Mouse (Mus musculus): ENCODE measurements around the gene Vps52. TPM values are rescaled to one million over a fixed set of nuclear protein-coding genes. Genes with fewer than 3 reads are reported as not detected.
"Not testable (repeated sequence)": the region's sequence is repeated elsewhere in the genome, so short reads cannot be mapped to it uniquely, and the experiment has no call there.

Vps52 gene
- polyA plus RNA-seq, 1 experiment from 2014 or later: 63.2 TPM

DNA sequence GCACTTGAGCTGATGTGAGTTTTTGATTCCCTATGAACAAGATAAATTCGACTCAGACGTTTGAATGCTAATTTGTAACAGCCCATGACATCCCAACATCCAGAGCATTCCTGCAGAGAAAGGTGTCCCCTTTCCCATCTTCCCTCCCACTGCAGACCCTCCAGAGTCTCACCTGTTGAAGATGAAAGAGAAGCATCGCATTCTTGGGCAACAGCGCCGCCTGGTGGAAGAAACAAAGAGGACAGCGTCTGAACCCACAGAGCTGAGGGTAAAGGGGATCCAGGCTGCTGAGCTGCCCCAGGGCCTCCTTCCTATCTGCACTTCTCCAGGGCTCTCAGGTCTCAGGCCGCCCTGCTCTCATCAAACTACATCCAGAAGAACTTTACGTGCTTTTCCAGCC lies 26.5 kb downstream of the Vps52 start:
- not testable (repeated sequence) for H3K9me3 ChIP-seq (ENCODE audit: control insufficient read depth, low read length); H3K4me1 ChIP-seq (ENCODE audit: control insufficient read depth, insufficient read depth, low read length); ATAC-seq (ENCODE audit: low FRiP score, low TSS enrichment); H3K9ac ChIP-seq (replicated peaks; ENCODE audit: low read length); H3K27ac ChIP-seq (replicated peaks; ENCODE audit: low read depth, low read length); H3K36me3 ChIP-seq (ENCODE audit: control insufficient read depth, insufficient read depth, low read length)
- 11% methylated on average over 8 of the region's 8 CpGs for WGBS
- peak; percentile 79 for DNase-seq
- peak overlapping the region; percentile 45 for H3K4me3 ChIP-seq (replicated peaks; ENCODE audit: low read depth, low read length)
- H3K27me3 ChIP-seq (ENCODE audit: control insufficient read depth, insufficient read depth, low read length): peaks cover 31% of the 10 kb centered on the region
- H3K4me2 ChIP-seq (ENCODE audit: low read length): peak overlapping the region; percentile 59

DNA sequence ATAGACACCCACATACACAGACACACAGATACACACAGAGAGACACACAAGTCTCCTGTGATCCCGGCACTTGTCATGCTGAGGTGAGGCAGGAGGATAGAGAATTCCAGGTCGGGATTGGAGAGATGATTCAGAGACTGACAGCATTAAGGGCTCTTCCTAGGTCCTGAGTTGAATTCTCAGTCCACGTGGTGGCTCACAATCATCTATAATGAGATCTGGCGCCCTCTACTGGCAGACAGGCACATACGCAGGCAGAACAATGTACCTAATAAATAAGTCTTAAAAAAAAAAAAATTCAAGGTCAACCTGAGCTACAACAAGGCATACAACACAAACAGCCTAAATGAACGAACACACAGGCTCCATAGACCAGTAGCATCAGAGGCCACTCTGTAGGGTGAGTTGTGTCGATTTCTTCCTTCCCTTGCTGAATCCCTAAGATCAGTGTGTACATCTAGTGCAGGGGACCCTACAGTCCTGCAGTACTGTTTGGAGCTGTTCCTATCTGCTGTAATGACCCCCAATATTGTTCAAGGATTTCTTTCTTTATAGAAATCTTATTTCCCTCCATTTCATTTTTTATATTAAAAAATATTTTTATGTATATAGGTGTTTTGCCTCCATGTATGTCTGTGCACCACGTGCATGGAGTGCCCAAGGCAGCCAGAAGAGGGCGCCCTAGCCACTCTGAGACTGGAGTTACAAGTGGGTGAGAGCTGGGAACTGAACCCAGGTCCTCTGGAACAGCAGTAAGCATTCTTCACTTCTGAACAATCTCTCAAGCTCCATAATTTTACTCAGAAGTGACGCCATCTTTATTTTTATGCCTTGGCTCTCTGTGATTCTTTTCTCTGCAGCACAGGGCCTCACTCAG lies 36.4 kb downstream of the Vps52 start:
- Histone ChIP-seq H3K4me1 (ENCODE audit: control insufficient read depth, insufficient read depth, low read length) (no peaks in the 10 kb centered on the region), H3K36me3 (ENCODE audit: control insufficient read depth, insufficient read depth, low read length) (no peaks in the 10 kb centered on the region), H3K9me3 (ENCODE audit: control insufficient read depth, low read length) (no peaks in the 10 kb centered on the region), H3K9ac (replicated peaks; ENCODE audit: low read length) (no peak overlapping the region), H3K4me3 (replicated peaks; ENCODE audit: low read depth, low read length) (no peak overlapping the region), H3K27ac (replicated peaks; ENCODE audit: low read depth, low read length) (no peak overlapping the region), H3K27me3 (ENCODE audit: control insufficient read depth, insufficient read depth, low read length) (no peaks in the 10 kb centered on the region), H3K4me2 (ENCODE audit: low read length) (no peak overlapping the region)
- ATAC-seq (ENCODE audit: low FRiP score, low TSS enrichment) (no peak), DNase-seq (peak; percentile 92)
- WGBS: 33% methylated on average over 10 of the region's 10 CpGs

DNA sequence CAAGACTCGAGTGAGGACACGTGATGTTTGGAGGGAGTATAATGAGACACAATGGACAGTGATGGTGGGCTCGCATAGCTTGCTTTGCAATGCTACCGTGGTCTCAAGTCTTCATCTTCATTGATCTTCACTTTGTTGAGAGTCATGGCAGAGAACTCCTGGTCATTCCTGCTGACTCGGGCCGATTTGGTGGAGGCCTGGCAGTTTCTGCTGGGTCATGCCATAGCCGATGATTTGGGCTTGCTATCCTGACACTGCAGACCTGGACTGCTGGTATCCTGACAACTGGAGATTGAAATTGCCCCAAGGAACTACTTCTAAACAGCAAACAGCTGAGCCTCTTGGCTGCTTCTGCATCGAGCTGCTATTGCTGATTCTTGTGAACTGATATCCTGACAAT lies 39.3 kb downstream of the Vps52 start:
- no peak overlapping the region for H3K4me2 ChIP-seq (ENCODE audit: low read length)
- H3K27ac ChIP-seq (replicated peaks; ENCODE audit: low read depth, low read length): no peak overlapping the region
- no peak for DNase-seq
- H3K27me3 ChIP-seq (ENCODE audit: control insufficient read depth, insufficient read depth, low read length): peaks cover 9% of the 10 kb centered on the region; the same call in 1 of the 2 replicates
- H3K36me3 ChIP-seq (ENCODE audit: control insufficient read depth, insufficient read depth, low read length): no peaks in the 10 kb centered on the region
- WGBS: 91% methylated on average over 8 of the region's 8 CpGs
- no peak for ATAC-seq (ENCODE audit: low FRiP score, low TSS enrichment)
- H3K9ac ChIP-seq (replicated peaks; ENCODE audit: low read length): no peak overlapping the region
- peaks cover 1% of the 10 kb centered on the region; the same call in 1 of the 2 replicates for H3K4me1 ChIP-seq (ENCODE audit: control insufficient read depth, insufficient read depth, low read length)
- H3K4me3 ChIP-seq (replicated peaks; ENCODE audit: low read depth, low read length): no peak overlapping the region
- no peaks in the 10 kb centered on the region for H3K9me3 ChIP-seq (ENCODE audit: control insufficient read depth, low read length)

DNA sequence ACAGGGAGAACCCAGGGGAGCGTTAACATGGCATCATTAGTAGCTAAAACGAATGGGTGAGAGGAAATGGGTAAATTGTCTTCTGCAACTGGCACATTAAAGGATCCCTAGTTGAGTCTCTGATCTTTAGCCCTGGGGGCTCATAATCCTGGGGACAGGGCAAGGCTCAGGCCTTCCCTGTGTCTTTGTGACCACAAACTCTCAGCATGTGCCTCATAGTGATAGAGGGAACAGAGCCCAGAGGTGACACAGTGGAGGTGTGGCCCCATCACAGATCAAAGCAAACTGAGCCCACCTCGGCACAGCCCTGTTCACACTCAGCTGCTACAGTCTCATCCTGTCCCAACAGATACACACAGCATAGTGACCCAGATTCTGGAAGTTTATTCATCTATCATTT lies 40.0 kb downstream of the Vps52 start:
- no peak for ATAC-seq (ENCODE audit: low FRiP score, low TSS enrichment)
- Histone ChIP-seq H3K36me3 (ENCODE audit: control insufficient read depth, insufficient read depth, low read length) (no peaks in the 10 kb centered on the region), H3K9me3 (ENCODE audit: control insufficient read depth, low read length) (no peaks in the 10 kb centered on the region), H3K4me2 (ENCODE audit: low read length) (no peak overlapping the region), H3K9ac (replicated peaks; ENCODE audit: low read length) (no peak overlapping the region), H3K27me3 (ENCODE audit: control insufficient read depth, insufficient read depth, low read length) (peaks cover 16% of the 10 kb centered on the region; the same call in 1 of the 2 replicates), H3K27ac (replicated peaks; ENCODE audit: low read depth, low read length) (no peak overlapping the region), H3K4me3 (replicated peaks; ENCODE audit: low read depth, low read length) (no peak overlapping the region), H3K4me1 (ENCODE audit: control insufficient read depth, insufficient read depth, low read length) (peaks cover 5% of the 10 kb centered on the region; the same call in 1 of the 2 replicates)
- WGBS: 78% methylated on average over 3 of the region's 3 CpGs
- DNase-seq: no peak

DNA sequence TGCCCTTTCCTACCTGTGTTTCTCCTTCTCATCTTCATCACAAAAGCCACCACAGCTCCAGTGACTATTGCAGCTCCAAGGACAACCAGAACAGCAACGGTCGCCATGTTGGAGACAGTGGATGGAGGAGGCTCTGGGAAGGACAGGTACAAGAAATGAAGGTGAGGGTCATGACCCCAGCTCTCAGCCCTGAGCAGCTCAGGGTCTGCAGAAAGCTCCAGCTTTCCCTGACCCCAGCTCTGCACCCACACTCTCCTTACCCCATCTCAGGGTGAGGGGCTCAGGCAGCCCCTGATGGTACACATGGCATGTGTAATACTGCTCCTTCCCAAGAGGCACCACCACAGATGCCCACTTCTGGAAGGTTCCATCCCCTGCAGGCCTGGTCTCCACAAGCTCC lies 41.4 kb downstream of the Vps52 start:
- not testable (repeated sequence) for H3K27ac ChIP-seq (replicated peaks; ENCODE audit: low read depth, low read length); H3K4me1 ChIP-seq (ENCODE audit: control insufficient read depth, insufficient read depth, low read length); H3K9ac ChIP-seq (replicated peaks; ENCODE audit: low read length); H3K36me3 ChIP-seq (ENCODE audit: control insufficient read depth, insufficient read depth, low read length); H3K4me2 ChIP-seq (ENCODE audit: low read length); DNase-seq; H3K9me3 ChIP-seq (ENCODE audit: control insufficient read depth, low read length); ATAC-seq (ENCODE audit: low FRiP score, low TSS enrichment); H3K4me3 ChIP-seq (replicated peaks; ENCODE audit: low read depth, low read length)
- H3K27me3 ChIP-seq (ENCODE audit: control insufficient read depth, insufficient read depth, low read length): peaks cover 19% of the 10 kb centered on the region; the same call in 1 of the 2 replicates
- WGBS: 90% methylated on average over 2 of the region's 2 CpGs

DNA sequence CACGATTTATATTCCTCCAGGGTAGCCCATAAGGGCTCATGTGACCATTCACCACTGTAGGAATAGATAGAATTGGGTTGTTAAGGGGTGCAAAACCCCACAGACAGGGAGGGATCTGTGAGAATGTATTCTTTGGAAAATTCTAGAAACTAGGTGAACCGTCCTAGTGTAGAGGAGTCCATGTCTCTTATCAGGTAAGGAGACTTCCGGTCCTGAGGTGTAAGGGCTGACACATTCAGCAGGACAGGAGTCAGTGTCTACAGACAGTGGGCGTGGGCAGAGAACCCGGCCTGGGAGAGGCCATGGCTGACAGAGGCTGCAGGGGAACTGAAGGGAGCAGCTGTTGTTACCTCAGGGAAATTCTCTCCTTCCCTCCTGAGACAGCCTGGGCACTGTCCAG lies 43.1 kb downstream of the Vps52 start:
- H3K27me3 ChIP-seq (ENCODE audit: control insufficient read depth, insufficient read depth, low read length): peaks cover 19% of the 10 kb centered on the region; the same call in 1 of the 2 replicates
- H3K4me3 ChIP-seq (replicated peaks; ENCODE audit: low read depth, low read length); H3K9me3 ChIP-seq (ENCODE audit: control insufficient read depth, low read length); ATAC-seq (ENCODE audit: low FRiP score, low TSS enrichment); H3K9ac ChIP-seq (replicated peaks; ENCODE audit: low read length); DNase-seq; H3K4me1 ChIP-seq (ENCODE audit: control insufficient read depth, insufficient read depth, low read length); H3K27ac ChIP-seq (replicated peaks; ENCODE audit: low read depth, low read length); H3K4me2 ChIP-seq (ENCODE audit: low read length); H3K36me3 ChIP-seq (ENCODE audit: control insufficient read depth, insufficient read depth, low read length): not testable (repeated sequence)
- 74% methylated on average over 5 of the region's 5 CpGs for WGBS

DNA sequence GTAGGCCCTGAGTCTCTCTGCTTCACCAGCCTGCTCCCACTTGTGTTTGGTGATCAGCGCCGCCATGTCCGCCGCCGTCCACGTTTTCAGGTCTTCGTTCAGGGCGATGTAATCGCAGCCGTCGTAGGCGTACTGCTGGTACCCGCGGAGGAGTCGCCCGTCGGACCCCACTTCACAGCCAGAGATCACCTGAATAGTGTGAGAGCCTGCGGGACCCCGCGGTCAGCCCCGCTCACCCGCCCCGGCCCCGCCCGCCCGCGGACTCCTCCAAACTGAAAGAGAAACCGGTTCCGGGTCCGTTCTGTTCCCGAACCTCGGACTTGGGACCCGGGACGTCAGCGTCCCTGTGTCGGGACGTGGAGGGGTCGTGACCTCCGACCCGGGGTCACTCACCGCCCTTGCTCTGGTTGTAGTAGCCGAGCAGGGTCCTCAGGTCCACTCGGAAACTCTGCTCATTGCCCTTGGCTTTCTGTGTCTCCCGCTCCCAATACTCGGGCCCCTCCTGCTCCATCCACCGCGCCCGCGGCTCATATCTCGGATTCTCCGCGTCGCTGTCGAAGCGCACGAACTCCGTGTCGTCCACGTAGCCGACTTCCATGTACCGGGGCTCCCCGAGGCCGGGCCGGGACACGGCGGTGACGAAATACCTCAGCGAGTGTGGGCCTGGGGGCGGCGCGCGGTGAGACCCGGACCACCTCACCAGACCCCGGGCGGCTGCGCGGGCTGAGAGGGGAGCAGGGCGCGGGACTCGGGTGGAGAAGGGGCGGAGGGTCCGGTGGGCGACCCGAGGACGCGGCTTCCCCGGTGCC lies 43.9 kb downstream of the Vps52 start:
- DNase-seq (peak; percentile 39), ATAC-seq (ENCODE audit: low FRiP score, low TSS enrichment) (0 out of 2 replicates have a peak, but pooled peaks have one; percentile 6)
- Histone ChIP-seq H3K9me3 (ENCODE audit: control insufficient read depth, low read length) (no peaks in the 10 kb centered on the region), H3K4me3 (replicated peaks; ENCODE audit: low read depth, low read length) (peak overlapping the region; percentile 43), H3K36me3 (ENCODE audit: control insufficient read depth, insufficient read depth, low read length) (no peaks in the 10 kb centered on the region), H3K4me2 (ENCODE audit: low read length) (peak overlapping the region; percentile 84), H3K9ac (replicated peaks; ENCODE audit: low read length) (peak overlapping the region; percentile 45; the same call in 1 of the 2 replicates), H3K27me3 (ENCODE audit: control insufficient read depth, insufficient read depth, low read length) (peaks cover 19% of the 10 kb centered on the region; the same call in 1 of the 2 replicates), H3K4me1 (ENCODE audit: control insufficient read depth, insufficient read depth, low read length) (peaks cover 5% of the 10 kb centered on the region; the same call in 1 of the 2 replicates), H3K27ac (replicated peaks; ENCODE audit: low read depth, low read length) (no peak overlapping the region)
- 2% methylated on average over 87 of the region's 87 CpGs for WGBS

DNA sequence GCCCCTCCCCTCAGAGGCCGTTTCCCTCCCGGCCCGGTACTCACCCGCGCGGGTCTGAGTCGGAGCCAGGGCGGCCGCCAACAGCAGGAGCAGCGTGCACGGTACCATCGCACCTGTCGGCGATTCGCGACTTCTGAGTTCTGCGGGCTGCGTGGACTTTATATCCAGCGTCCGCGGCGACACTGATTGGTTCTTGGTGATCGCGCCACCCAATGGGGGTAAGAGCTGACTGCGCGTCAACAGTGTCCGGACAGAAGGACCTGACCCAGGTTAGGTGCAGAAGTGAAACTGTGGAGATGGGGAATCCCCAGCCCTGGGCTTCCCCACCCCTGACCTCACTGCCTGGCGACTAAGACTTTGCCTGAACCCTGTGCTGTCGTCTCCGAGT lies 44.5 kb downstream of the Vps52 start, which contains the start of gene H2-K1:
TSS of gene H2-K1 (minus strand) at position 198 of the 388 bp plus-strand sequence.
- Histone ChIP-seq H3K4me1 (ENCODE audit: control insufficient read depth, insufficient read depth, low read length) (peaks cover 5% of the 10 kb centered on the region; the same call in 1 of the 2 replicates), H3K27me3 (ENCODE audit: control insufficient read depth, insufficient read depth, low read length) (peaks cover 19% of the 10 kb centered on the region; the same call in 1 of the 2 replicates), H3K4me3 (replicated peaks; ENCODE audit: low read depth, low read length) (peak within 1 kb of the TSS; percentile 43), H3K9ac (replicated peaks; ENCODE audit: low read length) (peak within 1 kb of the TSS; percentile 45; the same call in 1 of the 2 replicates), H3K9me3 (ENCODE audit: control insufficient read depth, low read length) (no peaks in the 10 kb centered on the region), H3K36me3 (ENCODE audit: control insufficient read depth, insufficient read depth, low read length) (no peaks in the 10 kb centered on the region), H3K4me2 (ENCODE audit: low read length) (peak within 1 kb of the TSS; percentile 84), H3K27ac (replicated peaks; ENCODE audit: low read depth, low read length) (no peak within 1 kb of the TSS)
- under 1% methylated on average over 30 of the region's 30 CpGs for WGBS
- DNase-seq: peak; percentile 73
- ATAC-seq (ENCODE audit: low FRiP score, low TSS enrichment): peak; percentile 57; the same call in 1 of the 2 replicates

Measured in midbrain, embryonic 14.5 days (tissue).